Mouse (Mus musculus) hematopoietic stem cell, adult 5-6 weeks (primary cell): Measurements from ENCODE around the gene Dusp22. TPM values are rescaled to one million over a fixed set of nuclear protein-coding genes. Genes with fewer than 3 reads are reported as not detected.
A peak's percentile ranks its signal among the peaks of the same experiment; 100 is the strongest.

ENCODE experiments used
- ATAC-seq, 2 experiments: fragments of 125-278 bp in 1 of 2; replicated peaks in 1 of 2; 2 replicates each; pipeline ENCODE4 v1.8.0; 2016 to 2017; ENCODE audit warnings: inconsistent platforms in 2 of 2, mild to moderate bottlenecking in 2 of 2, moderate number of reproducible peaks in 2 of 2, low read depth in 1 of 2, moderate TSS enrichment in 1 of 2; ENCODE audit not compliant: low FRiP score in 2 of 2, poor library complexity in 2 of 2, severe bottlenecking in 2 of 2, insufficient read depth in 1 of 2, low TSS enrichment in 1 of 2
- total RNA-seq: library from RNA; stranded (forward); fragments of 172-1452, 232-1000 nt; gene quantifications from 2 replicates; pipeline ENCODE4 v1.2.3, GENCODE M21; 2017

Dusp22 gene
- total RNA-seq, 1 experiment from 2014 or later: 5.1 TPM

GRCm38 (mm10) chr13:30754066-30754465 lies 94.3 kb downstream of the Dusp22 start:
- ATAC-seq: no peak

- ATAC-seq: no peak
Measured at GRCm38 (mm10) chr13:30754825-30755476, 95.2 kb downstream of the Dusp22 start.

GRCm38 (mm10) chr13:30755577-30755976 lies 95.8 kb downstream of the Dusp22 start:
- ATAC-seq: no peak

- no peak for ATAC-seq
Measured at GRCm38 (mm10) chr13:30755998-30756639, 96.3 kb downstream of the Dusp22 start.

- ATAC-seq: no peak
Measured at GRCm38 (mm10) chr13:30757264-30757900, 97.6 kb downstream of the Dusp22 start.

GRCm38 (mm10) chr13:30758789-30759381 lies 99.1 kb downstream of the Dusp22 start:
- 0 out of 4 replicates have a peak, but pooled peaks of 1 of the 2 experiments have one; percentile 4 for ATAC-seq

- ATAC-seq: no peak
Measured at GRCm38 (mm10) chr13:30760374-30761090, 100.7 kb downstream of the Dusp22 start.

Other genes with a start within 250 kb of the Dusp22 start
- 91.2 and 95.5 TPM in 2 replicates for gene Uqcrfs1, start 114.6 kb upstream of the Dusp22 start, total RNA-seq
- 1.7 and 2.7 TPM in 2 replicates for gene Irf4, start 89.2 kb downstream of the Dusp22 start, total RNA-seq